Mouse (Mus musculus): Measurements from ENCODE around the gene Foxp1. TPM values are rescaled to one million over a fixed set of nuclear protein-coding genes. Genes with fewer than 3 reads are reported as not detected.

Foxp1 gene
- polyA plus RNA-seq, 1 experiment = 73.4 TPM

DNA sequence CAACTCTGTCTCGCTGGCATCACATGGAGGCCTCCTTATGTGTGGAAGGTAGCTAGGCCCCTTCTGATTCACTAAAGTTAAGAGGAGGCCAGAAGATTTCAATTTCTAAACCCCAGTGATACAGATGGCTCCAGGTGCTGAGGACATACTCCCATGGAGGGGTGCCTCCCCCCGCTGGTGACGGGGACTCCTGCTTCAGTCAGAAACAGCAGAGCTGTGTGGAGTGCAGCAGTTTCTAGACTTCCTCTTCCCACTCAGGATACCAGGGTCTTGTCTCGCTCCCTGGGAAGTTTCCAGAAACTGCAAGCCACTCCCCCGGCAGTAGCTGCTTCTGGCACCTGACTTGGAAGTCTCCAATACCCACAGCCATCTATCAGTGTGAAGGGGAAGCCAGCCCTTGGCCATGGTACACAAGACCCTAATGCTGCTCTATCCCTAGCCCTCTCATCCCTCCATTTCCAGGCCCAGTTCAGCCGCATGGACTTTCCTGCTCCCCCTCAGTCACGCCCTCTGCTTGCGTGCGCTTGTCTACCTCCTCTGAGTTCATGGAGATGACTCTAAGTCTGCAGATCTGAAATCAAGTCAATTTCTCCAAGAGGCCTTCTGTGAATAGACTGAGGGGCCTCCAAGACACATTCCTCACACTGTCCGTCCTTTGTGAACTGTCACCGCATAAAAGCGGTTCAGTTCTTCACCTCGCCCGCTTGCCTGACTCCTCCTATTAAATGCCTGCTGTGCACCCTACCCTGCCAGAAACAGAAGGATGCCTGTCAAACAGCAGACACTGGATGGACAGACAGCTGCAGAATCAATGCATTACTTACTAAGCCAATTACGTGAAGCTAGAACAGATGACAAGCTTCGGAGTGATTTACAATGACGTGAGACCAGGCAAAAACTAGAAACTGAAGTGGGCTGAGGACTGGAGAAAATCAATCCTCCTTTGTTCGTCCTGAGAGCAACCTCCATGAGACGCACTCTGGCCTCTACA lies 202.8 kb downstream of the Foxp1 start:
- no peak overlapping the region for H3K4me3 ChIP-seq (ENCODE audit: insufficient read depth, low read length)
- TF ChIP-seq POLR2A (IDR thresholded peaks at IDR 0.05; ENCODE audit: borderline replicate concordance, low read depth, low read length) (no peak), CTCF (IDR thresholded peaks at IDR 0.05; ENCODE audit: low read depth, low read length) (no peak)
- H3K27ac ChIP-seq (ENCODE audit: insufficient read depth, low read depth, low read length) = no peak overlapping the region
- peaks cover 3% of the 10 kb centered on the region; the same call in 1 of the 2 replicates for H3K4me1 ChIP-seq (ENCODE audit: control insufficient read depth, insufficient read depth, low read length)

DNA sequence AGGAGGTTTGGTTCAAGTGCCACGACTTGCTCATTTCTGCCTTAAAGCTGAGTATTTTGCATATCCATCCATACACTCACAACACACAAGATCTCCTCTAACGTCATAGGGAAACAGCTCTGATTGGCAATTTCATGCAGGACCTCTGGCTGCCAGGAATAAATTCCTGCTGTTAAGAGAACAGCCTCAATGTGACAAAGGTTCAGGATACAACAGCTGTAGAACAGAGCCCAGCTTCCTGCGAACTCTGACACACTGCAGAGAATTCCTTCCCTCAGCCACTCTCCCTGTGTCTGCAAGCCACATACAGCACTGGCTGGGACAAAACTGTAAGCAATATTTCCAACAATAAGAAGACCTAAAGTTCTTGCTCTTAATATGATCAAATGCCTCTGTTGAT lies 207.8 kb downstream of the Foxp1 start:
- Histone ChIP-seq H3K4me1 (ENCODE audit: control insufficient read depth, insufficient read depth, low read length) (peaks cover 4% of the 10 kb centered on the region), H3K4me3 (ENCODE audit: insufficient read depth, low read length) (no peak overlapping the region), H3K27ac (ENCODE audit: insufficient read depth, low read depth, low read length) (no peak overlapping the region)
- TF ChIP-seq POLR2A (IDR thresholded peaks at IDR 0.05; ENCODE audit: borderline replicate concordance, low read depth, low read length) (no peak), CTCF (IDR thresholded peaks at IDR 0.05; ENCODE audit: low read depth, low read length) (no peak)

DNA sequence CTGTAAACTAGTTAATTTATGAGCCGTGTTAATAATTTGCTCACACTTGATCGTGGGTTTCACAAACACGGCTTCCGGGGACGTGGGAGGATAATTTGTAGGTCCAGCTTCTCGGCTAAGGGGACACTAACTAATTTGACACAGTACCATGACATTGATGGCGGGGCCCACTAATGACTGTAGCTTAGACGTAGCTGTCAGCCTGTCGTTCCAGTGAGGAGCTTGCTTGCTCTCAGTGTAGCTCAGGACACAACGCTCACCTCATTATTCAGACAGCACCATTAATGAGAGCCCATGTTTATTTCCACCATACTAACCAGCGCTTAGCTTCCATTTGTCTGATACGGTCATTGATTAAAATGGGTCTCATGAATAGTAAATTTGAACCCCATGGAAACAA lies 212.0 kb downstream of the Foxp1 start:
- Histone ChIP-seq H3K27ac (ENCODE audit: insufficient read depth, low read depth, low read length) (no peak overlapping the region), H3K4me1 (ENCODE audit: control insufficient read depth, insufficient read depth, low read length) (peaks cover 2% of the 10 kb centered on the region; the same call in 1 of the 2 replicates), H3K4me3 (ENCODE audit: insufficient read depth, low read length) (no peak overlapping the region)
- TF ChIP-seq POLR2A (IDR thresholded peaks at IDR 0.05; ENCODE audit: borderline replicate concordance, low read depth, low read length) = no peak
- no peak for TF ChIP-seq CTCF (IDR thresholded peaks at IDR 0.05; ENCODE audit: low read depth, low read length)

DNA sequence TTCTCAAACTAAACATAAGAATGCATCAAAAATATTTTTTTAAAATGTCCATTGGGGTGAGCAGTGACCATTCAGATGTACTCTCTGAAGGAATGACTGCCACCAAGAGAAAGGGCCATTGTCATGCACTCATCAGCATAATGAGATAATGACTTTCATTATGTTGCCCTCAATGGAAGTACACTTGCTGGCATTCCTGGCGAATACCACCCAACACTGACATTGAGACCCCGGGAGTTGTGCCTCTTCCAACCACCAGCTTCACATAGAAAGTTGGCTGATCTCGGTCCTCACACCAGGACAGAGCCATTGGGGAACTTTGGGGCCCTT lies 212.4 kb downstream of the Foxp1 start:
- Histone ChIP-seq H3K4me3 (ENCODE audit: insufficient read depth, low read length) (no peak overlapping the region), H3K27ac (ENCODE audit: insufficient read depth, low read depth, low read length) (no peak overlapping the region)

DNA sequence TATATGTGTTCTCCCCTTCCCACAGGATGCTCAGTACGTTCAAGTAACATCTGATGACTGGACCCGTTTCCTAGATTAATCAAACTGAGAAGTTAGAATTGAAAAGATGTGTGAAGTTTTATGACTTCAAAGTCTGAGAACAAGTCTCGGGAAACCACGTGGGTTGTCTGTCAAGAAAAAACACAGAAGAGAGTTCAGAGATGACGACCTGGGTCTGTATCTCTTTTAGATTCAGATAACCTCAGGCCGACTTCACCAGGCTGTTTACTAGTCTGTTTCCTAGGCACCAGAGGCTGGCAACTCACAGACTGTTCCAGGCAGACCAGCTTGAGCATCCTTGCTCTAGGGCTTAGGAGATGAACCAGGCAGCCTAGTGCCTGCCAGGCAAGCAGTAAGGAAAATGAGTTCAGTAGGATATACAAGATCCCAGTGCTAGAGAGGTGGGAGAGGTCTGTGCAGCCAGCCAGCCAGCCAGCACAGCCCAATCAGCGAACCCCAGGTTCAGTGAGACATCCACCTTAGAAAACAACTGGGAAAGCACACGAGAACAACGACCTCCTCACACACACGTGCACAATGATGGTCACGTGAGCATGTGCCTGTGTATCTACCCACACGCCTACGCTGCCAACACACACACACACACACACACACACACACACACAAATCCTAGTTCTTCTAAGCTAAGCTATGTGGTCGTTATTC lies 212.9 kb downstream of the Foxp1 start:
- H3K27ac ChIP-seq (ENCODE audit: insufficient read depth, low read depth, low read length) = no peak overlapping the region
- no peak overlapping the region for H3K4me3 ChIP-seq (ENCODE audit: insufficient read depth, low read length)
- TF ChIP-seq POLR2A (IDR thresholded peaks at IDR 0.05; ENCODE audit: borderline replicate concordance, low read depth, low read length) = no peak
- no peak for TF ChIP-seq CTCF (IDR thresholded peaks at IDR 0.05; ENCODE audit: low read depth, low read length)
- peaks cover 2% of the 10 kb centered on the region; the same call in 1 of the 2 replicates for H3K4me1 ChIP-seq (ENCODE audit: control insufficient read depth, insufficient read depth, low read length)

More for the DNA sequence above, 212.4 kb downstream of the Foxp1 start:
- TF ChIP-seq CTCF (IDR thresholded peaks at IDR 0.05; ENCODE audit: low read depth, low read length) (no peak), POLR2A (IDR thresholded peaks at IDR 0.05; ENCODE audit: borderline replicate concordance, low read depth, low read length) (no peak)
- H3K4me1 ChIP-seq (ENCODE audit: control insufficient read depth, insufficient read depth, low read length) = peaks cover 2% of the 10 kb centered on the region; the same call in 1 of the 2 replicates

DNA sequence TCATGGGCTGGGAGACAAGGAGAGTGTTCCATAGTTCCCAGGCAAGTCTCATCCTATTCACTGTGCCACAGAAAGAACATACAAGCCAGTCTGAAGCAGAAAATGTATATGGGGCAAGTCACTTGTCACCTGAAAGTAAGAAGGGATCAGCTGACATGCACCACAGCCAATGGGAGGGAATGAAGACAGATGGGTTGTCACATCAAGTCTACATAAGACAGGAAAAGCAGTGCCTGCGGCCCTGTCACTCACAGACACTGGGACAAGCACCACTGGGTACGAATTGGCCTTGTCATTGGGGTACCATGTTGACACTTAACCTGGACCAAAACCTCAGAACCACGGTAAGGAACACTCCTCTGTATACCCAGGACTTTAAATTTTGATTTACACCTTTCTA lies 216.8 kb downstream of the Foxp1 start:
- no peak overlapping the region for H3K4me3 ChIP-seq (ENCODE audit: insufficient read depth, low read length)
- TF ChIP-seq POLR2A (IDR thresholded peaks at IDR 0.05; ENCODE audit: borderline replicate concordance, low read depth, low read length) (no peak), CTCF (IDR thresholded peaks at IDR 0.05; ENCODE audit: low read depth, low read length) (no peak)
- no peak overlapping the region for H3K27ac ChIP-seq (ENCODE audit: insufficient read depth, low read depth, low read length)

DNA sequence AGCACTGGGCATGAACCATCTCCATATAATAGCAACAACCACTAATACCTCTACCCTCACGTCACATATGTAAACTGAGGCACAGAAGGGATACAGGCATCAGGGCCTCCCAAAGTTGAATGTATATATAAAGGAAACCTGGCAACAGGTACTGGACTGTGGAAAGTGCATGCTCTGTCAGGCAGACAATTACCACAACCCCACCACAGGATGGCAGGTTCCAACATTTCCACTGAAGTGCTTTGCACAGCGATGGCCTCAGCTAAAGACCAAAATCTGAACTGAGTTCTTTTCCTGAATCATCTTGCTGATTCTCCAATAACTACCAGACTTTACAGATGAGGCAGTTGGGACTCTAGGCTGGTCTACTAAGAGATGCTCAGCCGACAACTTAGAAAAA lies 217.3 kb downstream of the Foxp1 start:
- TF ChIP-seq POLR2A (IDR thresholded peaks at IDR 0.05; ENCODE audit: borderline replicate concordance, low read depth, low read length) (no peak), CTCF (IDR thresholded peaks at IDR 0.05; ENCODE audit: low read depth, low read length) (no peak)
- no peak overlapping the region for H3K4me3 ChIP-seq (ENCODE audit: insufficient read depth, low read length)
- H3K4me1 ChIP-seq (ENCODE audit: control insufficient read depth, insufficient read depth, low read length) = peaks cover 6% of the 10 kb centered on the region
- no peak overlapping the region for H3K27ac ChIP-seq (ENCODE audit: insufficient read depth, low read depth, low read length)

More for the DNA sequence above, 216.8 kb downstream of the Foxp1 start:
- H3K4me1 ChIP-seq (ENCODE audit: control insufficient read depth, insufficient read depth, low read length) = peaks cover 3% of the 10 kb centered on the region; the same call in 1 of the 2 replicates

DNA sequence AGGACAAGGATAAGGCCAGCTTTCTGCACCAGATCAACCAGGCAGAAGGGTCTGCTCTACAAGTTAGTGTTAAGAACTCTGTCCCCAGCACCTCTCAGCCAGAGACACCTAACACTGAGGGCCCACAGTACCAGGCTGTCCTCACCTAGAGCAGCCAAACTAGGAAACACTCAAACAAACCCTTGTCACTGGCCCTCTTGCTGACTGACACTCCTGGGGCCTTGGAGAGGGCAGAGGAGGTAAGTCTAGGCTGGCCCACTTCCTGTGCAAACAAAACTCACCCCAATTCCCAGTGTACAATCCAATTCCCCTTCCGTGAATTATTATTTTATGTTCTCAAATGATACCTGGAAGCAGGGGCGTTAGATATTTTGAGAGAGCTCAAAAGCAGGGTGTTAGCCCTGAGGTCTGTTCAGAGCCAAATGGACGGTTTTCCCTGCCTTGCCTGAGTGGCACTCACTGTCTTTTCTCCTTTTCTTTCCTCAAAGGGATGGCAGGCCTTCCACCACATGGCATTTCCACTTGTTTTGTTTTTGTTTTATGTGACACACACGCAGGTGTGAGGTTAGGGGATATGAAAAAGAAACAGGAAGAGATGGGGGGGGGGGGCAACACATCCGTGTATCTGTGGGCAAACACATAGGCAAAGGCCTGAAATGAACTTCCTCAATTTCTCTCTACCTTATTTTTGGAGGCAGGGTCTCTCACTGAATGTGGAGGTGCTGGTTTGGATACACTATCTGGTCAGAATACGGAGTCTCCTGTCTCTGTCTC lies 219.7 kb downstream of the Foxp1 start:
- Histone ChIP-seq H3K27ac (ENCODE audit: insufficient read depth, low read depth, low read length) (no peak overlapping the region), H3K4me3 (ENCODE audit: insufficient read depth, low read length) (no peak overlapping the region), H3K4me1 (ENCODE audit: control insufficient read depth, insufficient read depth, low read length) (peaks cover 6% of the 10 kb centered on the region)
- no peak for TF ChIP-seq CTCF (IDR thresholded peaks at IDR 0.05; ENCODE audit: low read depth, low read length)
- no peak for TF ChIP-seq POLR2A (IDR thresholded peaks at IDR 0.05; ENCODE audit: borderline replicate concordance, low read depth, low read length)

DNA sequence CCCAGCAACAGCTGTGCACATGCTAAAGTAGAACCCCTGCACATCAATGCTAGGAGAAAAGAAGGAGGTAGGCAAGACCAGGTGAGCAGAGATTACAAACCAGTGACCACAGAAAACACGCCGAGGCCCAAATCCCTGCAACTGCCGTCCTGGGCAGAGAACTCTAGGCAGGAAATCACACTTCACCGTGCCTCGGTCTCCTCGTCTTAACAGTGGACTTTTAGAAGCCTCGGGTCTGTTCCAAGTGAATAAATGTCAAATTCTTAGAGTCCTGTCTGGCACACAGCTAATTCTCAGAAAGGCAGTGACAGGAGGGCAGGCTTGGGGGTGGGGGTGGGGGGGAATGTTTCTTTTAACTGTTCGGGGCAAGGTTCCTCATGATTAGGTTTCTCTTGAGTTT lies 220.6 kb downstream of the Foxp1 start:
- Histone ChIP-seq H3K4me1 (ENCODE audit: control insufficient read depth, insufficient read depth, low read length) (peaks cover 6% of the 10 kb centered on the region), H3K4me3 (ENCODE audit: insufficient read depth, low read length) (no peak overlapping the region), H3K27ac (ENCODE audit: insufficient read depth, low read depth, low read length) (no peak overlapping the region)
- TF ChIP-seq POLR2A (IDR thresholded peaks at IDR 0.05; ENCODE audit: borderline replicate concordance, low read depth, low read length) = no peak
- TF ChIP-seq CTCF (IDR thresholded peaks at IDR 0.05; ENCODE audit: low read depth, low read length) = no peak
